Mouse (Mus musculus): ENCODE measurements around the gene Mknk2. TPM values are rescaled to one million over a fixed set of nuclear protein-coding genes. Genes with fewer than 3 reads are reported as not detected.

The Mknk2 gene
- polyA plus RNA-seq, 1 experiment from 2014 or later: 85.5 TPM

GRCm38 (mm10) chr10:80702536-80703390 is 24.9 kb upstream of the Mknk2 start:
- Histone ChIP-seq H3K36me3 (ENCODE audit: insufficient read depth, low read length) (peaks cover 17% of the 10 kb centered on the region), H3K9ac (ENCODE audit: low read depth, low read length) (peak overlapping the region; percentile 59), H3K27me3 (ENCODE audit: insufficient read depth, low read length) (no peaks in the 10 kb centered on the region), H3K9me3 (replicated peaks; ENCODE audit: low read length) (no peaks in the 10 kb centered on the region), H3K4me3 (replicated peaks; ENCODE audit: low read depth, low read length) (peak overlapping the region; percentile 57), H3K27ac (peak overlapping the region; percentile 75), H3K4me1 (replicated peaks; ENCODE audit: insufficient read depth, low read length) (peaks cover 24% of the 10 kb centered on the region), H3K4me2 (ENCODE audit: low read length) (peak overlapping the region; percentile 78)
- WGBS: 1% methylated on average over 47 of the region's 47 CpGs
- no peak; the same call in 1 of the 2 replicates for TF ChIP-seq CTCF (IDR thresholded peaks at IDR 0.05; ENCODE audit: low read depth)
- ATAC-seq (replicated peaks; ENCODE audit: low FRiP score, low read depth) (peak; percentile 87), DNase-seq (ENCODE audit: low spot score) (peak; percentile 96)

DNA sequence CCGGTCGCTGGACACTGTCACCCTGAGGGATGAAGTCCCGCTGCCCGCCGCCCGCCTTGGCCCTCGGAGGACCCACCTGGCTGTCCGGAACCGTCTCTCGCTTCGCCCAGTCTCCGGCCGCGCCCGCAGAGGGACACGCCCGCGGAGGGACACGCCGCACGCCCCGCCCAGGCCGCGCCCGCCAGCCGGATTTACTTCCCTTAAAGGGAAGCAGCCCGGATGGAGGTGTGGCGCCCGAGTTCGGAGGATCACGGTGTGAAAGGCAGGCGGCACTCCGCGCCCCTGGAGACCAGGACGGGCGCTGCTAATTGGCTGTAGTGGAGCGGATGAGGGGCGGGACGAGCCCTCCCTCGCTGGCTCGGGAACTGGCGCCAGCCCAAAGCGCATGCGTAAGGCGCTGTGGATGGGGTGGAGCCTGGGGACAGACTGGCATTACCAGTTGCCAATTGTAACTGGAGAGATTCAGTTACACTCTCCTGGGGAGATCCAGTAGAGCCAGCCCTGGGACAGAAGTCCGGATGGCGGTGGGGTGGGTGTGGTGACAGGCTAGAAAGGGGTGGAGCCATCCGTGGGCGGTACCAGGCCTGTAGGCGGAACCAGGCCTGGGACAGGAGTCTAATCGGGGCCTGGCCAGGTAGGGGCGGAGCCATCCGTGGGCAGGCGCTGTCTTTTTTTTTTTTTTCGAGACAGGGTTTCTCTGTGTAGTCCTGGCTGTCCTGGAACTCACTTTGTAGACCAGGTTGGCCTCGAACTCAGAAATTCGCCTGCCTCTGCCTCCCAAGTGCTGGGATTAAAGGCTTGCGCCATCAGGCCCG is 24.0 kb upstream of the Mknk2 start, which contains the start of the genes Mob3a and Izumo4:
TSS of gene Mob3a (minus strand) at position 257 of the 815 bp plus-strand sequence.
TSS of gene Izumo4 (plus strand) at position 464 of the 815 bp plus-strand sequence.
- Histone ChIP-seq H3K36me3 (ENCODE audit: insufficient read depth, low read length) (peaks cover 9% of the 10 kb centered on the region; the same call in 1 of the 2 replicates), H3K27ac (peak within 1 kb of the TSS; percentile 75), H3K4me3 (replicated peaks; ENCODE audit: low read depth, low read length) (peak within 1 kb of the TSS; percentile 57), H3K9me3 (replicated peaks; ENCODE audit: low read length) (no peaks in the 10 kb centered on the region), H3K27me3 (ENCODE audit: insufficient read depth, low read length) (no peaks in the 10 kb centered on the region), H3K4me2 (ENCODE audit: low read length) (peak within 1 kb of the TSS; percentile 78), H3K9ac (ENCODE audit: low read depth, low read length) (peak within 1 kb of the TSS; percentile 59), H3K4me1 (replicated peaks; ENCODE audit: insufficient read depth, low read length) (peaks cover 28% of the 10 kb centered on the region)
- TF ChIP-seq CTCF (IDR thresholded peaks at IDR 0.05; ENCODE audit: low read depth): peak; percentile 28; the same call in 1 of the 2 replicates
- peak; percentile 97 for ATAC-seq (replicated peaks; ENCODE audit: low FRiP score, low read depth)
- DNase-seq (ENCODE audit: low spot score): peak; percentile 99
- WGBS: under 1% methylated on average over 57 of the region's 59 CpGs

DNA sequence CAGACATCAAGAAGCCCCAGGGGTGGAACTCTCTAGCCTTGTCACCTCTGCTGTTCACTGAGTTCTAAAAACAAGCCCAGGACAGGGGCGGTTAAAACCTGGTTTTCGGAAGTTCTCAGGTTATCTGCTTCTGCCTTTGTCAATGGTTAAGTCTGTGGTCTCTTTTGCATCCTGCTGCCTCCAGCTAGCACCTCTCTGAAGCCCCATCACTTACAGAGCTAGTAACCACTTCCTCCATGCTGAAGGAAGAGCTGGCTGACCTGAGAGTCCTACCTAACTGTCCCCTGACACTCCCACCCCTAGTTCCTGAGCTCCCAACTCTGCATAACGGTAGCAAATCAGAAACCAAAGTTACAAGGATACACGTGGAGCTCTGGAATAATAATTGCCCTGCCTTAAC is 22.8 kb upstream of the Mknk2 start:
- Histone ChIP-seq H3K4me3 (replicated peaks; ENCODE audit: low read depth, low read length) (peak overlapping the region; percentile 57), H3K4me2 (ENCODE audit: low read length) (peak overlapping the region; percentile 78), H3K4me1 (replicated peaks; ENCODE audit: insufficient read depth, low read length) (peaks cover 38% of the 10 kb centered on the region), H3K36me3 (ENCODE audit: insufficient read depth, low read length) (0 out of 2 replicates have a peak, but pooled peaks cover 4% of the 10 kb centered on the region), H3K27me3 (ENCODE audit: insufficient read depth, low read length) (no peaks in the 10 kb centered on the region), H3K9me3 (replicated peaks; ENCODE audit: low read length) (no peaks in the 10 kb centered on the region), H3K9ac (ENCODE audit: low read depth, low read length) (no peak overlapping the region), H3K27ac (no peak overlapping the region)
- ATAC-seq (replicated peaks; ENCODE audit: low FRiP score, low read depth): no peak
- no peak for DNase-seq (ENCODE audit: low spot score)
- WGBS: 36% methylated on average over 4 of the region's 4 CpGs
- TF ChIP-seq CTCF (IDR thresholded peaks at IDR 0.05; ENCODE audit: low read depth): no peak

DNA sequence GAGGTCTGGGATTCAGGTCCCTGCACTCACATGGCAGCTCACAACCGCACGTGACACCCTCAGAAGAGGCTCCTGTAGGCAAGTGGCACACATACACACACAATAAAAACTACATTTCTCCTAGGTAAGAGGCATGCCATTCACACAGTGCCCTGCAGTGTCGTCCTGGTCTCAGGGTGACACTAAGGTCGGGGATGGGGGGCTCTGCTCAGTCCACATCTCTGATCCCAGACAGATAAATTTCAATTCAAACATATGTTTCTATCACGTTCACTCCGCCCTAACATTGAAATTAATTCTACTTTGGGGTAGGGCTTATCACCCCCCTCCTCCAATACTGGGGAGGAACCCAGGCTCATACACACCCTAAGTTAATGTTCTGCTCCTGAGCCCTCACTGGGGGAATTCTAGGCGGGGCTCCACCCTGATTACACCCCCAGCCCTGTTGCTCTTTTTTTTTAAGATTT is 22.2 kb upstream of the Mknk2 start:
- no peak for DNase-seq (ENCODE audit: low spot score)
- Histone ChIP-seq H3K9me3 (replicated peaks; ENCODE audit: low read length) (no peaks in the 10 kb centered on the region), H3K27me3 (ENCODE audit: insufficient read depth, low read length) (no peaks in the 10 kb centered on the region), H3K27ac (no peak overlapping the region), H3K4me3 (replicated peaks; ENCODE audit: low read depth, low read length) (no peak overlapping the region), H3K36me3 (ENCODE audit: insufficient read depth, low read length) (0 out of 2 replicates have a peak, but pooled peaks cover 4% of the 10 kb centered on the region), H3K4me1 (replicated peaks; ENCODE audit: insufficient read depth, low read length) (peaks cover 43% of the 10 kb centered on the region), H3K4me2 (ENCODE audit: low read length) (0 out of 2 replicates have a peak overlapping the region, but pooled peaks have one; percentile 78), H3K9ac (ENCODE audit: low read depth, low read length) (no peak overlapping the region)
- ATAC-seq (replicated peaks; ENCODE audit: low FRiP score, low read depth): no peak
- TF ChIP-seq CTCF (IDR thresholded peaks at IDR 0.05; ENCODE audit: low read depth): no peak
- 78% methylated on average over 7 of the region's 7 CpGs for WGBS

DNA sequence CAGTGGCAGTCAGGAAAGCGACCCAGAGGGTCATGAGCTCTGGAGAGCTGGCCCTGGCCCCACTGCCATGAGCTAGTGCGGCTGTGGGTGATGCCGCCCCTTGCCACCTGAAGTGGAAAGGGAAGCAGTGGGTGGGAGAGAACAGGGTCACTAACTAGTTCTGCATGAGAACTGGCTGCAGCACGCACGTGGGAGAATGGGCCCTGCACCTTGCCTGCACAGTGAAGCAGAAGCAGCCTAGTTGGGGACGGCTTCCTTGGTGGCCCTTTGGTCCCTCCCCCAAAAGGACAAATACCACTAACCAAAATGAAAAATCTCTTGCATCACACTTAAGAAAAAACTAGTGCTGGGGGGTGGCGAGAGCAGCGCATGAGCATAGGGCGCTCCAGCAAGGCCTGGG is 20.7 kb upstream of the Mknk2 start:
- TF ChIP-seq CTCF (IDR thresholded peaks at IDR 0.05; ENCODE audit: low read depth): no peak
- no peak overlapping the region for H3K9ac ChIP-seq (ENCODE audit: low read depth, low read length)
- DNase-seq (ENCODE audit: low spot score) (no peak), ATAC-seq (replicated peaks; ENCODE audit: low FRiP score, low read depth) (no peak)
- 85% methylated on average over 9 of the region's 9 CpGs for WGBS
- H3K4me2 ChIP-seq (ENCODE audit: low read length): no peak overlapping the region
- no peak overlapping the region for H3K27ac ChIP-seq
- peaks cover 45% of the 10 kb centered on the region for H3K4me1 ChIP-seq (replicated peaks; ENCODE audit: insufficient read depth, low read length)
- no peaks in the 10 kb centered on the region for H3K27me3 ChIP-seq (ENCODE audit: insufficient read depth, low read length)
- H3K36me3 ChIP-seq (ENCODE audit: insufficient read depth, low read length): 0 out of 2 replicates have a peak, but pooled peaks cover 4% of the 10 kb centered on the region
- H3K4me3 ChIP-seq (replicated peaks; ENCODE audit: low read depth, low read length): no peak overlapping the region
- H3K9me3 ChIP-seq (replicated peaks; ENCODE audit: low read length): no peaks in the 10 kb centered on the region

DNA sequence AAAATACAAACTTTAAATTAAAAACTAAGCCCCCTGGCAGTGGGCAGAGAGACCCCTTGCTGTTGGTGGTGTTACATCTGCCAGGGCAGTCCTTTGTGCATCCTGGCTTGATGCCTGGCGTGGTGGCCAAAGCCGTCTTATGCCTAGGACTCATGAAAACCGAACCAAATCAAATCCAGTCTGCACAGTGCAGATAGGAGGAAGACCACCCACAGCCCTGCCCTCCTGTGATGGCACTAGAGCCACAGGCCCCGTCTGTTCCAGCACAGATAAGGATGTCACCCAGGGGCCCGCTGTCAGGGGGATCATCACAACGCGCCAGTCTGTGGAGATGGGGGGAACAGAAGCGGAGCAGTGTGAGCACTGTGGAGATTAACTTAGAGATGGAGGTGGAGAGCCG is 19.9 kb upstream of the Mknk2 start:
- no peaks in the 10 kb centered on the region for H3K9me3 ChIP-seq (replicated peaks; ENCODE audit: low read length)
- no peak overlapping the region for H3K4me3 ChIP-seq (replicated peaks; ENCODE audit: low read depth, low read length)
- H3K27ac ChIP-seq: no peak overlapping the region
- WGBS: 92% methylated on average over 9 of the region's 9 CpGs
- no peak for DNase-seq (ENCODE audit: low spot score)
- no peak for TF ChIP-seq CTCF (IDR thresholded peaks at IDR 0.05; ENCODE audit: low read depth)
- no peak for ATAC-seq (replicated peaks; ENCODE audit: low FRiP score, low read depth)
- no peak overlapping the region for H3K9ac ChIP-seq (ENCODE audit: low read depth, low read length)
- 0 out of 2 replicates have a peak, but pooled peaks cover 4% of the 10 kb centered on the region for H3K36me3 ChIP-seq (ENCODE audit: insufficient read depth, low read length)
- no peak overlapping the region for H3K4me2 ChIP-seq (ENCODE audit: low read length)
- peaks cover 37% of the 10 kb centered on the region for H3K4me1 ChIP-seq (replicated peaks; ENCODE audit: insufficient read depth, low read length)
- no peaks in the 10 kb centered on the region for H3K27me3 ChIP-seq (ENCODE audit: insufficient read depth, low read length)

Measured in kidney, postnatal 0 days (tissue).